Mouse (Mus musculus) embryo, embryonic 10.5 days (tissue): ENCODE data around the gene Apoc2.

ENCODE experiments used
- DNase-seq: peaks from one replicate; pipeline ENCODE4 v3.0.0-alpha.2; 2015; ENCODE audit warnings: low spot score

The Apoc2 gene

DNA sequence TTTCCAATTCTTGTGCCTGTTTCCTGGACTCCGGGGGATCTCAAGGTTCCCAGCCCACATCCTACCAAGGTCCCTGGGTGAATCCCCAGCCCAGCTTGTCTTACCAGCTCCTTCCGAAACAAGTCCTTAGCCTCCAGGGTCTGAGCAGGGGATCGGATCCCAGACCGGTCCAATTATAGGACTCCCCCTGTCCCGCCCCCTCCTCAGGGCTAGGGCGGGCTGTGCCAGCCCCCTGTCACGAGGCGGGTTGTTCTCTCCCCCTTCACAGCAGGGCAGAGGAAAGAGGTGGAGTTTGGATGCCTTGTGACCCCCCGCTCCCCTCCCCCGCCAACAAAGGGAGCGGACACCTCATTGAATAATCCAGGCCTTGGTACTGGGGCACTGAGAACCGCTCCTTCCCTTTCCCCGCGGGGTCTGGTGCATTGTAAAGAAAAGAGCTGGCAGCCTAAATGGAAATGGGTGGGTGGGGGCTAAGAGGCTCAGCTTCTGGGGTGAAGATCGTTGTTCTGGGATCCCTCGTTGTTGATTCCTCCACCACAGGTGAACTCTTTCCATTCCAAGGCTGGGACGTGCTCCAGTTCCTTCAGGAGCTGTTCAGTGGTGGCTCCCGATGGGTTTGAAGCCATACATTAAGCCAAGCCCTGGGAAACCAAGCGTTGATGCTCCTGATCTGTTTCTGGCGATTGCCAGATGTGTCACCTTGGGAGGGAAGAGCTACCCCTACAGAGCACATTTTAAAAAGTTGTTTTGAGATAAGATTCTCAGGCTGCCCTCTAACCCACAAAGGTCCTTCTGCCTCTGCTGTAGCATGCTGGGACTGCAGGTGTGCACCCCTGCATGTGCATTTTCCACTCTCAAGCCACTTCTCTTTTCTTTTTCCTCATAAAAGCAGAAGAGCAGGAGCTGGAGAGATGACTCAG is 21.4 kb upstream of the Apoc2 start, which contains the start of gene Apoe:
Gene Apoe (minus strand): TSS at position 282 of the 920 bp plus-strand sequence.
- DNase-seq, result peak; percentile 70

DNA sequence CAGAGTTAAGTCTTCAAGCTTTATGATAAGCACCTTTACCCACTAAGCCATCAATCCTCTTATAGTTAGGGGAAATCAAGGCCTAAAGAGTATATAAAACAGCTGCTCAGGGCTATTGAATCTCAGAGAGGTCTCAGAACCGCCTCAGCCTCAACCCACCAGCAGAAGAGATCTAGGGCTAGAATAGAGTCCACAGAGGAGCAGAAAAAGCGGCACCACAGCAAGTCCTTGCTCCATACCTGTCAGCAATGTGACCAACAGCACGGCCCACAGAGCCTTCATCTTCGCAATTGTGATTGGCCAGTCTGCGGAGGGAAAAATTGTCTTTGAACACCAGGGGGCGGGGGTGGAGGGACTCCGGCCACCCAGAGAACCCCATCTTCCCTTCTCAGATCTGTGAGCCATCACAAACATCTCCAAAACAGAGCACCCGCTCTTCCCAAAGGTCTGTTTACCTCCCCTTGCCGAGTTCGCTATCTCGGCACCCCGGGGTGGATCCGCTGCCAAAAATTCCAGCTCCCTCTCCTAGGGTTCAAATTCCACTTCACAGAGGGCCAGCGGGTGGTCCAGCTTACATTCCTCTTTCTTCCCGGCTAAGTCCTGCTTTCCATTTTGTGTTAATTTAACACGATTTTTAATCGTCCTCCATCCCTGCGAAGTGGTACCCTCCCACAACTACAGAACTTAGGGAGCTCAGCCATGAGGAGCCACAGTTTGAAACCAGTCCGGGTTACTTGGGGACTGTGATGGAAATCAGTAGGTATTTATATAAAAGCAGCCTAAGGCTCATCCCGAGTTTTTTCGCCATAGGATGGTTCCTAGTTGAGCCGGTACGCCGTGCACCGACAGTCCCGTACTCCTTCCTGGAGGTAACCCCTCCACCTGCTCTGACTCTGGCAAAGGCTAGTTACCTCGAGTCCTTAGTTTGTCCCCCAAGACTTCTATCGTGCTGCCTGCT is 20.5 kb upstream of the Apoc2 start:
- peak; percentile 79 for DNase-seq

DNA sequence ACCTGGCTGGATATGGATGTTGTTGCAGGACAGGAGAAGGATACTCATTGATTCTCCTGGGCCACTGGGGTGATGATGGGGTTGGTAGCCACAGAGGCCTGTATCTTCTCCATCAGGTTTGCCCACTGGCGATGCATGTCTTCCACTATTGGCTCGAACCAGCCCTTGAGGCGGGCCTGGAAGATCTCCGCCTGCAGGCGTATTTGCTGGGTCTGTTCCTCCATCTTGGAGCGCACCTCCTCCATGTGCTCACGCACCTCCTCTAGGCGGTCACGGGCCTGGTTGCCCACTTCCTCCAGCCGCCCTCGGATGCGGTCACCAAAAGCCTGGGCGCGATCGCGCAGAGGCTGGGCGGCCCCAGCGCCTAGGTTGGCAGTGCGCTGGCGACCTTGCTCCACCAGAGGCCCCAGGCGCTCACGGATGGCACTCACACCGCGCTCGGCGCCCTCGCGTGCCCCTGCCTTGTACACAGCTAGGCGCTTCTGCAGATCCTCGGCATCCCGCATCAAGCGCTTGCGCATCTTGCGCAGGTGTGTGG is 18.7 kb upstream of the Apoc2 start:
- DNase-seq, result no peak

- DNase-seq, result no peak
These were observed 18.1 kb upstream of the Apoc2 start for GRCm38 (mm10) chr7:19695881-19696280.

DNA sequence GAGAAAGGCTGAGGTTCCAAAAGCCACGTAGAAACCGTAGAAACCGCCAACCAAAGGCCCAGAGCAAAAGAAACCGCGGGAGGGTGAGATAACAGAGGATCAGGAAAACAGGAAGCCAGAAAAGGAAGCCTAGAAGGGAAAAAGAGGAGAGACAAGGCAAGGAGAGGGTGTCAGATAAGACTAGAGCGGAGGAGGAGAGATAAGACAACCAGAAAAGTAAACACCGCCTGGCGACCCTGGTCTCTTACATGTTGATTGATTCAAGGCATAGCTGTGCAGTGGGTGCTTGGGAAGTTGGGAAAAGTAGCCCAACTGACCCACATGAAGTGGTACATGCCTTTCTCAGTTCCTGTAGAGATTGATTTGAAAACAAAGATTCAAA is 17.5 kb upstream of the Apoc2 start:
- no peak for DNase-seq

GRCm38 (mm10) chr7:19694336-19695212 is 16.8 kb upstream of the Apoc2 start:
- DNase-seq, result no peak

DNA sequence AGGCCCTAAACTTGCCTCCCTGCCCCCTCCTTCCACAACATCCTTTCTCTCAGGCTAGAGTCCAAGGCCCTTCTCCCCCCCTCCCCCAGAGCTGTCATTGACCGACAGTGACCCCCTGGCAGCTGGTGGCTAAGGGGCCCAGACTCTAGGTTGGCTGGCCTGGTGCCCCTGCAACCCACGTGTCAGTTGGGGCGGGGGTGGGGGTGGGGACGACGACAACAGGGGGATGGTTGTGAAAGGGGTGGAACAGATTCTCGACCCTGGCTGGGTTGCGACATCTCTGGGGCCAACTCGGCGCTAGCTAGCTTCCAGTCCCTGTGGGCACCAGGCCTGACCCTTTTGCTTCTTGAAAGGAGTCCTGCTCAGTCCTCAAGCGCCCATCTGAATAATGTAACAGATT is 15.7 kb upstream of the Apoc2 start:
- peak; percentile 39 for DNase-seq

- no peak for DNase-seq
These were observed 14.4 kb upstream of the Apoc2 start, which contains the start of gene Apoc1 for GRCm38 (mm10) chr7:19691873-19692865. TSS of gene Apoc1 (minus strand) at chr7:19692660.

DNA sequence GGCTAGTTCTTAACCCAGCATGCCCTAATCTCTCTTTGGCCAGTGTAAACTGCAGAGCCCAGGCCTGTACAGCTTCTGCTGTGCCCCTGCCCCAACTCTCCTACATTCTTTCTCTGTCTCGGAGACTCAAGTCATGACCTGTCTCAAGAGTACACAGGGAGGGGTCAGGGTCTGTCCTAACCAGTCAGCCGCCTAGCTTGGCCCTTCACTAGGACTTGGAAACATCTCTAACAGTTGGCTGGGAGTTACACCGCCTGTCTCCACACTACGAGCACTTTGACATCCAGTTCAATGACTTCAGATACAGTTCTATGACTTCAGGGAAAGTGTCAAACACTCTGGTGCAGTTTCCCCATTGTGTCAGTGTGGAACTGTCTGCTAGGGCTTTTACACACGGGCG is 13.7 kb upstream of the Apoc2 start:
- no peak for DNase-seq

DNA sequence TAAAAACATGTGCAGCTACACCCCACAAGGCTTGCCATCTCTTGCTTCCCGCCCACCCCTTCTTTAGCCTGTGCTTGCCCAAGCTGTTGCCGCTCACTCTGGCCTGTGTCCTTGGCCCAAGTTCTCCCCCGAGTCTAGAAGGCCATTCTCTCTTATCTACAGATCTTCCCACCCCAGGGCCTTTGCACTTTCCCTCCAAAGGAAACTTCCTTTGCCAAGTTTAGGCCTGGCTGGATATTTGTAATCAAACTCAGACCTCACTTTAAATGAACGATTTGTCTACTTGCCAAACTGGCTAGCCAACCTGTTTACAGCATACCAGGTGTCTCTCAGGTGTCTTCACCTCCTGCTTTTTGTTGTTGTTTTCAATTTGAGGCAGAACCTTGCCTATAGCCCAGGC is 13.1 kb upstream of the Apoc2 start:
- no peak for DNase-seq

DNA sequence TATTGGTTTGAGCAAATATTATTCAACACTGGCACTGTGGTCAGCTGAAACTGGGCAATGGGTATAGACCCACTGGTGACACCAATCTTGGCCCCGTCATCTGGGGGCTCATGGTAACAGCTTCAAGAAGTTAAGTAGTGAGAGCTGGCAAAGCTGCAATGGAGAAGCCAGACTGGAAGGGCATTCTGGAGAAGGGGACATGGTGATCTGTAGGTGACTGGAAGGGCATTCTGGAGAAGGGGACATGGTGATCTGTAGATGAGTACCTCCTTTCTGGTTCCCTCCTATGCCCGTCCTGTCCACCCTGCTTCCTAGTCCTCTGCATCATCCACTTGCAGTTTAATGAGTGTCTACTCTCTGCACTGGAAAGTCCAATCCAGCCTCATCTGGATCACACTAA is 10.9 kb upstream of the Apoc2 start:
- no peak for DNase-seq

- no peak for DNase-seq
These were observed 10.4 kb upstream of the Apoc2 start for GRCm38 (mm10) chr7:19688101-19688500.

- peak; percentile 47 for DNase-seq
These were observed 9.3 kb upstream of the Apoc2 start for GRCm38 (mm10) chr7:19686927-19687583.

DNA sequence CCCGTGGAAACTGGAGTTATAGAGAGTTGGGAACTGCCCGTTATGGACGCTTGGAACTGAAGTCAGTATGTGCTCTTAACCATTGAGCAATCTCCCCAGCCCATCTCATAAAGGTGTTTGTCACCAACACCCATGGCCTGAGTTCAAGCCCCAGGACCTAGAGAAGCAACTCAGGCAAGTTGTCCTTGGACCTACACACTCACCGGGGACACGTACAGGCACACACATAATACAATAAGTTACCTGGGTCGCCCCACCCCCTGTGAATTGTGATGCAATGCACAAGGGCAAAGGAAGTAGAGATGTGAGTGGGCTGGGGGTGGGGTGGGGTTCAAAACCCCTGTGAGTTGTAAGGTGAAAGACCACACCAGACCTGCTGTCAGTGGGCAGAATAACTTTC is 8.8 kb upstream of the Apoc2 start:
- no peak for DNase-seq

DNA sequence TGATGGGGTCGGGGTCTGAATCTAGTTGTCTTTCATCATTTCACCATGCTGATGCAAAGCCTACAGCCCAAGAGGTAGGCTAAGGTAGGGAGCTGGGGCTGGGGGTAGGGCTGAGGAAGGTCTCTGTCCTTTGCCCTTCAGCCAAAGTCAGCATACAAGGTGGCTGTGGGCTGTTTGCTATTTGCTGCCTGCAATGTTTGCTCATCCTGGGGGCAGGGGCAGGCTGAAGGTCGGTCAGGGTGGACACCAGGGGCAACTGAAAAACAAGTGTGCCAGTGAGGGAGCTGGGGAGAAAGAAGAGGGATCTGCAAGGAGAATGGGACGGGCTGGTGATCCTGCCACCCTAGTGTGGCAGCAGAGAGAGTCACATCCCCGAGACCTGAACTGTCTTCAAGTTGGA is 7.6 kb upstream of the Apoc2 start:
- no peak for DNase-seq

DNA sequence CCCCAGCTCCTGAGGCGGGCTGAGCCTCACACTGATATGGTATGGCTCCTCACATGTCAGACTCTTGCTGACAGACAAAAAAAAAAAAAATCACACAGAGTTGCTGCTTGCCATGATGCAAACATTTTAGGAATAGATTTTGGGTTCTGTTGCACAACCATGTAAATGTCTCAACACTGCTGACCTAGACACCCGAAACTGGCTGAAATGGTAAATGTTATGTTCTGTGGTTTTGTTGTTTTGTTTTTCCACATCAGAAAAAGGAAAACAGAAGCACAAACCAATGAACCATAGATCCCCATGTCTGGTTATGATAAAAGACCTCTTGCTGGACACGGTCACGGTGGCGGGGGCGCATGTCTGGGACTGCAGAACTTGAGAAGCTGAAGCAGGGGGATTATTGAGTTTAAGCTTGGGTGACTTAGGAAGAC is 6.0 kb upstream of the Apoc2 start:
- DNase-seq, result no peak

DNA sequence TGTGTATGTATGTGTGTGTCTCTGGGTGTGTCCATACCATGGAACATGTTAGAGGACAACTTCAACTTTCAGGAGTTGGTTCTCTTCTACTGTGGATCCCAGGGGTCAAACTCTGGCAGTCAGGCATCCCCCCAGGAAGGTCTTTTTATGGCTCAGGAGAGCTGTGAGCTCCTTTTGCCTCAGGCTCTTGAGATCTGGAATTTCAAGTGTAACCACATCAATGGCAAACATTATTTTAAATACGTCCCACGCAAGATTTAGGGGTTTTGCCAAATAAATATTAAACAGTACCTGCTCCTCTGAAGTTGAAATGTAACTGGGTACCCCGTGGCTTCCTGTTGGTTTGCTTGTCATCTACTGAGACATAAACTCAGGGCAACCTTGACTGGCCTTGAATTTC is 5.2 kb upstream of the Apoc2 start:
- no peak for DNase-seq

DNA sequence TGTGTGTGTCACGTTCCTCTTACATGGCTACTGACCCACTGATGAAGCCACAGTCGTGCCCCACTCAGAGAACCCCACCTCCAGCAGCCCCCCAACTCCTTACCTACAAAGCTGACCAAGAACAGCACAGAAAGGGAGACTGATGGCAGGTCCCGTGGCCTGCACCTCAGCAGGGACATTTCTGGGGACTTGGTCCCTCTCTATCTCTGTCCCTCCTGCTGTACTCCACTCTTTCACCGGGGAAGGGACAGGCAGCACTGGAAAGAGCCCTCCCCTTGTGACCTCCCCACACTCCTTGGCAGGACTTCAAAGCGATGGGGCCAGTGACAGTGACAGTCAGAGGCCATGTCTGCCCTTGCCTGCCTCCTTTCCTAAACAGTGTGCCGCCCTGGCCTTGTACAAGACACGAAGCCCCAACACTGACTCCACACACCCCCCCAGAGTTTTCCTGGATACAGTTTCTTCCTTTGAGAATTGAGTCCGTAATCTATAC is 3.5 kb upstream of the Apoc2 start, which contains the start of the genes Gm44805 and Apoc4:
Gene Gm44805 (minus strand): TSS at position 222 of the 493 bp plus-strand sequence.
Gene Apoc4 (minus strand): TSS at position 278 of the 493 bp plus-strand sequence.
- DNase-seq, result no peak

- DNase-seq, result no peak
These were observed 3.0 kb upstream of the Apoc2 start for GRCm38 (mm10) chr7:19680702-19681101.
